Mouse (Mus musculus): ENCODE measurements around the gene Ntm. TPM values are rescaled to one million over a fixed set of nuclear protein-coding genes. Genes with fewer than 3 reads are reported as not detected.
A peak's percentile ranks its signal among the peaks of the same experiment; 100 is the strongest.

Ntm gene
- polyA plus RNA-seq, 1 experiment from 2014 or later, result 11.5 TPM

DNA sequence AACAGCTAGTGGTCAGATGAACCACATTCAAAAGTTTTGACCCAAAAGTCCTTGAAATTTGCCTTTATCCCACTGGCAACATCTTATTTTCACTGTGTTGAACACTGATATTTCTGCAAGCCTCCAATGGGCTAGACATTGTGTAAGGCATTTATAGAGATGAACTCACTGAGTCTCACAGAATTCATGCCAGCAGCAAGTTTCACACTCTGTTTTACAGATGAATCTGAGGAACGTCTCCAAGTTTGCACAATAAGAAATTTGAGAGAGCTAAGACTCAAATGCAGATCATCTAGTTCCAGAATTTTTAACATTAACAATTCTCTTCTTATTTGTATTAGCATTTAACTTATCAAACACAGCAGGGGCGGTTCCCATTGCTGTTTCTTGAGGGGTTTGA lies 203.9 kb downstream of the Ntm start:
- ATAC-seq (replicated peaks; ENCODE audit: insufficient number of reproducible peaks, low FRiP score, low TSS enrichment, low read depth) (no peak), DNase-seq (ENCODE audit: low spot score) (no peak)
- Histone ChIP-seq H3K4me1 (ENCODE audit: control insufficient read depth, insufficient read depth, low read length) (no peaks in the 10 kb centered on the region), H3K9me3 (replicated peaks; ENCODE audit: control insufficient read depth, low read length) (no peaks in the 10 kb centered on the region), H3K9ac (replicated peaks; ENCODE audit: low read length) (no peak overlapping the region), H3K27ac (replicated peaks; ENCODE audit: low read depth, low read length) (no peak overlapping the region), H3K36me3 (replicated peaks; ENCODE audit: control insufficient read depth, insufficient read depth, low read depth, low read length) (no peaks in the 10 kb centered on the region), H3K4me3 (ENCODE audit: low read depth, low read length) (no peak overlapping the region), H3K27me3 (ENCODE audit: control insufficient read depth, insufficient read depth, low read length) (no peaks in the 10 kb centered on the region), H3K4me2 (ENCODE audit: low read depth, low read length) (no peak overlapping the region)
- WGBS, result 86% methylated on average over 2 of the region's 2 CpGs

DNA sequence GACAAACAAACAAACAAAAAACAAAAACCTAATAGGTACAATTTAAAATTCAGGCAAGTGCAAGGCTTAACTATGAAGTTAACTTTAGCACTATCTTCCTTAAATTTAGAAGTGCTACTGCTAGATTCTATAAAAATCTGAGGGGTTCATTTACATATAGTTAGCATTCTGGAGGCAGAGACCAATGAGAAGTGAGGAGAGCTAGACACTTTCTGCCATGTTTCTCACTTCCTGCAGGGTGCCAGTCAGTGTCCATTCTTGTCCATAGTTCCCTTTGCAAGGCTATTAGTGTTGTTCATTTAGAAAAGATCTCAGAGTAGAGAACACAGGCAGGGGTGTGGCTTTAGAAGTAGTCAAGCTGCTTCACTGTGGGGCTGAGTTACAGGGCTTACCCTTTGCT lies 208.6 kb downstream of the Ntm start:
- H3K9me3 ChIP-seq (replicated peaks; ENCODE audit: control insufficient read depth, low read length), result no peaks in the 10 kb centered on the region
- ATAC-seq (replicated peaks; ENCODE audit: insufficient number of reproducible peaks, low FRiP score, low TSS enrichment, low read depth) (no peak), DNase-seq (ENCODE audit: low spot score) (no peak)
- no peaks in the 10 kb centered on the region for H3K36me3 ChIP-seq (replicated peaks; ENCODE audit: control insufficient read depth, insufficient read depth, low read depth, low read length)
- peaks cover 3% of the 10 kb centered on the region; the same call in 1 of the 2 replicates for H3K4me1 ChIP-seq (ENCODE audit: control insufficient read depth, insufficient read depth, low read length)
- no peak overlapping the region for H3K4me3 ChIP-seq (ENCODE audit: low read depth, low read length)
- H3K27ac ChIP-seq (replicated peaks; ENCODE audit: low read depth, low read length), result no peak overlapping the region
- H3K9ac ChIP-seq (replicated peaks; ENCODE audit: low read length), result no peak overlapping the region
- no peak overlapping the region for H3K4me2 ChIP-seq (ENCODE audit: low read depth, low read length)
- H3K27me3 ChIP-seq (ENCODE audit: control insufficient read depth, insufficient read depth, low read length), result no peaks in the 10 kb centered on the region

DNA sequence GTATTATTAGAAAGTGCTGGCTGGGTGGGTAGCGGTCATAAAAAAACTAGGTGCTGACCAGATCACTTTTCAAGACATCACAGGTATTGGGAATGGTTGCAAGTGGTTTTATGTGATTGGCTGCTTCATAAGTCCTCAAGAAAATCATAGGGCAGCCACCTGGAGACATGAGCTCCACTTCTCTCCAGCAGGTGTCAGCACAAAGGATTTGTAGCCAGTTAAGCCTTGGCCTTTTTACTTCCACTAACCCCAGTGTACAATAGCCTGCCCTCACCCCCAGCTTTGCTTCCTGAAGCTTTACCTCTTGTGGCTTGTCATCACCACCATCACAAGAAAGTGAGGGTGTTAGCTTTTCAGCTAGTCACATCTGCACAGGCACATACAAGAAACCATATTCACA lies 211.5 kb downstream of the Ntm start:
- DNase-seq (ENCODE audit: low spot score) (peak; percentile 58), ATAC-seq (replicated peaks; ENCODE audit: insufficient number of reproducible peaks, low FRiP score, low TSS enrichment, low read depth) (0 out of 2 replicates have a peak, but pooled peaks have one; percentile 34)
- Histone ChIP-seq H3K4me1 (ENCODE audit: control insufficient read depth, insufficient read depth, low read length) (peaks cover 3% of the 10 kb centered on the region; the same call in 1 of the 2 replicates), H3K4me2 (ENCODE audit: low read depth, low read length) (no peak overlapping the region), H3K9me3 (replicated peaks; ENCODE audit: control insufficient read depth, low read length) (no peaks in the 10 kb centered on the region), H3K9ac (replicated peaks; ENCODE audit: low read length) (no peak overlapping the region), H3K4me3 (ENCODE audit: low read depth, low read length) (no peak overlapping the region), H3K27me3 (ENCODE audit: control insufficient read depth, insufficient read depth, low read length) (no peaks in the 10 kb centered on the region), H3K36me3 (replicated peaks; ENCODE audit: control insufficient read depth, insufficient read depth, low read depth, low read length) (no peaks in the 10 kb centered on the region), H3K27ac (replicated peaks; ENCODE audit: low read depth, low read length) (no peak overlapping the region)
- 42% methylated on average over 1 of the region's 1 CpGs for WGBS

DNA sequence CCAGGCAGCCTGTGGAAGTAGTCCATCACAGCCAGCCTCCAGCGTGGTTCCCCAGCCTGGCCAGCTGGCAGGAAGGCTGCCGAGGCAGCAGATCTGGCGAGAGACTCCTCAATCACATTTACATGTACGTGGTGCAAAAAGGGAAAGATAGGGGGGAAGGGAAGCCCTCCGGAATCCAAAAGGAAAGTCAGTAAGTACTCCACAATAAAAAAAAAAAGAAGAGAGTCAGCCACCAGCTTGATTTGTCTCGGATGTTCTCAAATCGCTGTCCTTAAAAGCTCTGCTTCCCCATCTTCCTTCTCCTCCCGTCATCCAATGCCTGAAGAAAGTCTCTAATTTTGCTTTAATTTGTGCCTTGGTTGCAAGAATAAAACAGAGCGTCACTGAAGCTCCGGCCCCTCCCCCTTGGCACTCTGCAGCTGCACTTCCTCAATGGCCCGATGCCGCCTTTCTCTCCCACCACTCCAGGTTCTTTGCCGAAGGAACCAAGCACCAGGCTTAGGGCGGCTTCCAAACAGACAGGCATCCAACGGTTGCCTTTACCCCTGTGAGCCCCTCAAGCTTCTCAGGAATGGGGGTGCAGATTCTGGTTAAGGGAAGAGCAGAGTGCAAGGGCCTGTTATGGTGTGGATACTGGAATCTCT lies 212.4 kb downstream of the Ntm start:
- Histone ChIP-seq H3K36me3 (replicated peaks; ENCODE audit: control insufficient read depth, insufficient read depth, low read depth, low read length) (no peaks in the 10 kb centered on the region), H3K9me3 (replicated peaks; ENCODE audit: control insufficient read depth, low read length) (no peaks in the 10 kb centered on the region), H3K4me1 (ENCODE audit: control insufficient read depth, insufficient read depth, low read length) (peaks cover 3% of the 10 kb centered on the region; the same call in 1 of the 2 replicates), H3K27me3 (ENCODE audit: control insufficient read depth, insufficient read depth, low read length) (no peaks in the 10 kb centered on the region), H3K4me2 (ENCODE audit: low read depth, low read length) (peak overlapping the region; percentile 33), H3K27ac (replicated peaks; ENCODE audit: low read depth, low read length) (no peak overlapping the region), H3K9ac (replicated peaks; ENCODE audit: low read length) (peak overlapping the region; percentile 10; the same call in 1 of the 2 replicates), H3K4me3 (ENCODE audit: low read depth, low read length) (no peak overlapping the region; the same call in 1 of the 2 replicates)
- peak; percentile 30 for DNase-seq (ENCODE audit: low spot score)
- no peak for ATAC-seq (replicated peaks; ENCODE audit: insufficient number of reproducible peaks, low FRiP score, low TSS enrichment, low read depth)
- 15% methylated on average over 15 of the region's 15 CpGs for WGBS

DNA sequence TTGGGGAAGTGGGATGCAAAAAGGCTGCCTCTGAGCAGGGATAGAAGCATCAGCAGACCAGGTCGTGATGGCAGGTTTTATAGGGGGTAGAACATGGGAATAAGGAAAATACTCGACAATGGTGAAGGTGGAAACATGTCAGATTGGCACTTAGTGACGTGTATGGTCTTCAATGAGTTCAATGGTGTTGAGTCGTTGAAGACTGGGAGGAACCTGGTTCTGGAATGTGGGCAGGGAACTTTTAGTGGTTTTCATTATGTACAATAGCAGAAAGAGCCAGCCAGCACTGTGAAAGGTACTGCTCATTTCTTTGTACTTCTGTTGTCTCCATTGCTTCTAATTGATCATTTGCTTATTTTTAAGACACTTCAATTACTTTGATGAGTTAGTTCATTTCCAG lies 214.9 kb downstream of the Ntm start:
- Histone ChIP-seq H3K27ac (replicated peaks; ENCODE audit: low read depth, low read length) (no peak overlapping the region), H3K4me1 (ENCODE audit: control insufficient read depth, insufficient read depth, low read length) (peaks cover 3% of the 10 kb centered on the region; the same call in 1 of the 2 replicates), H3K9me3 (replicated peaks; ENCODE audit: control insufficient read depth, low read length) (no peaks in the 10 kb centered on the region), H3K4me3 (ENCODE audit: low read depth, low read length) (no peak overlapping the region), H3K36me3 (replicated peaks; ENCODE audit: control insufficient read depth, insufficient read depth, low read depth, low read length) (no peaks in the 10 kb centered on the region), H3K9ac (replicated peaks; ENCODE audit: low read length) (no peak overlapping the region), H3K27me3 (ENCODE audit: control insufficient read depth, insufficient read depth, low read length) (no peaks in the 10 kb centered on the region), H3K4me2 (ENCODE audit: low read depth, low read length) (no peak overlapping the region)
- 73% methylated on average over 4 of the region's 4 CpGs for WGBS
- ATAC-seq (replicated peaks; ENCODE audit: insufficient number of reproducible peaks, low FRiP score, low TSS enrichment, low read depth), result no peak
- no peak for DNase-seq (ENCODE audit: low spot score)

DNA sequence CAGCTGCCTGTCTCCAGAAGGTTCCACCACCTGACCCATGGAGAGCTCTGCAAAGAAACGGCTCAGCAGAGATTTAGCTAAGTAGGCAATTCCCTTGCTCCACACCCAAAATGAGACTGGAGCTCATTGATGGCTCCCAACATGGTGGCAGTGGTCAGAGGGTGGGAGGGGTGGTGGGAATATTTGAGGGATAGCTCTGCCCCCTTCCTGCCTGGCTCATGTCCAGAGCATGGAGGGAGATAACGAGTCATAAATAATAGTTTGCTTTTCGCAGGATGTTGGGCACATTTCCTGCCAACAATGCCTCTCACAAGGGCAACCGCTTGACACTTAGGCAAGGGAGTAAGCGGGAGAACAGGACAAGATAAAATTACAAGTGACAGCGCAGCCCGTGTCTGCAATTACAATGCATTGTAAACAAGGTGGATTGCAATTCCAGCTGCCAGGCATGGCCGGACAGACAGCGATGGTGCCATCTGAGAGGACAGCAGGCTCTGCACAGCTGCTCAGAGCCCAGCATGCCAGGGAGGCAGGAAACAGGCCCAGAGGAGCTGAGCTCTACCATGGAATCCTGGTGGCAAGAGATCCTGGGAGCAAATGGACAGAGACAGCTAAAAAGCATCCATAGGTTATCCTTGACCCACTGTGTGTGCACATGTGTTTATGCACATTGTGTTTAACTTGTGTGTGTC lies 224.0 kb downstream of the Ntm start:
- ATAC-seq (replicated peaks; ENCODE audit: insufficient number of reproducible peaks, low FRiP score, low TSS enrichment, low read depth) (no peak), DNase-seq (ENCODE audit: low spot score) (no peak)
- no peak overlapping the region for H3K27ac ChIP-seq (replicated peaks; ENCODE audit: low read depth, low read length)
- H3K4me1 ChIP-seq (ENCODE audit: control insufficient read depth, insufficient read depth, low read length), result no peaks in the 10 kb centered on the region
- no peaks in the 10 kb centered on the region for H3K27me3 ChIP-seq (ENCODE audit: control insufficient read depth, insufficient read depth, low read length)
- H3K9me3 ChIP-seq (replicated peaks; ENCODE audit: control insufficient read depth, low read length), result no peaks in the 10 kb centered on the region
- no peak overlapping the region for H3K9ac ChIP-seq (replicated peaks; ENCODE audit: low read length)
- H3K36me3 ChIP-seq (replicated peaks; ENCODE audit: control insufficient read depth, insufficient read depth, low read depth, low read length), result no peaks in the 10 kb centered on the region
- no peak overlapping the region for H3K4me2 ChIP-seq (ENCODE audit: low read depth, low read length)
- 84% methylated on average over 9 of the region's 9 CpGs for WGBS
- no peak overlapping the region for H3K4me3 ChIP-seq (ENCODE audit: low read depth, low read length)

DNA sequence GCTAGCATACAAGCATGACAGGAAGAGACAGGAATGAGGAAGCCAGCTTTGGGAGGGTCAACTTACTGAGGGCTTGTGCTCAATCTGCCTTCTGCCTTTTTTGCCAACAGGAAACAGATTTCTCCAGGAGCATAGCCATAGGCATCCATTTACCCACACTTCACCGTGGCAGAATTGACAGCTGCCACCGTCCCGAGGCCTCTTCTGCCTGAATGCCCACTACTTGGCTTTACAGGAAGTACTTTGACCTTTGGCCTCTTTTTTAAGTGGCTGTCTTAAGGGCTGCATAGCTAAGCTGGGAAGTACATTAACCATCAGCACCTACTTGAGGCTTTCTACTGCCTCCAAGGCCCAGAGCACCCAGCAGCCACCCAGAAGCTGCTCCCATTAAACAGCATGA lies 226.9 kb downstream of the Ntm start:
- H3K36me3 ChIP-seq (replicated peaks; ENCODE audit: control insufficient read depth, insufficient read depth, low read depth, low read length), result no peaks in the 10 kb centered on the region
- H3K27ac ChIP-seq (replicated peaks; ENCODE audit: low read depth, low read length), result no peak overlapping the region
- DNase-seq (ENCODE audit: low spot score) (no peak), ATAC-seq (replicated peaks; ENCODE audit: insufficient number of reproducible peaks, low FRiP score, low TSS enrichment, low read depth) (no peak)
- H3K4me3 ChIP-seq (ENCODE audit: low read depth, low read length), result no peak overlapping the region
- no peaks in the 10 kb centered on the region for H3K9me3 ChIP-seq (replicated peaks; ENCODE audit: control insufficient read depth, low read length)
- H3K9ac ChIP-seq (replicated peaks; ENCODE audit: low read length), result no peak overlapping the region
- no peak overlapping the region for H3K4me2 ChIP-seq (ENCODE audit: low read depth, low read length)
- H3K4me1 ChIP-seq (ENCODE audit: control insufficient read depth, insufficient read depth, low read length), result no peaks in the 10 kb centered on the region
- no peaks in the 10 kb centered on the region for H3K27me3 ChIP-seq (ENCODE audit: control insufficient read depth, insufficient read depth, low read length)
- WGBS, result 14% methylated on average over 3 of the region's 3 CpGs

DNA sequence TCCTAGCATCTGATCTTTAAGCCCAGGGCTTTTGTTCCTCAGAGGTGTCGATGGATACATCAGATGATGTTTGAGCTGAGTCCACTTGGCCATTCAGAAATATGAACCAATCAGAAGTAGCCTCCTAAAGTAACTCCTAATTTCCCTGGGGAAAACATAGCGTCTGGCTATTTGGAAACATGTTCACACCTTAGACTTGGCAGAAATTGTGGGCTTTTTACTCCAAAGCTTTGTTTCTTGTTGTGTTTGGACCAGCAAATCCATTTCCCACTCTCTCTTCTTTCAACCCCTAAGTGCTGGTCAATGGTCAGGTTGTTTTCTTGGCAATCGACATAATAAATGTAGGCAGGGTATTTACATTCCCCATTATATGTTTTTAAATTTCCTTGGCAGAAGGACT lies 230.0 kb downstream of the Ntm start:
- 69% methylated on average over 3 of the region's 3 CpGs for WGBS
- Histone ChIP-seq H3K9ac (replicated peaks; ENCODE audit: low read length) (no peak overlapping the region), H3K4me3 (ENCODE audit: low read depth, low read length) (no peak overlapping the region), H3K36me3 (replicated peaks; ENCODE audit: control insufficient read depth, insufficient read depth, low read depth, low read length) (no peaks in the 10 kb centered on the region), H3K27me3 (ENCODE audit: control insufficient read depth, insufficient read depth, low read length) (no peaks in the 10 kb centered on the region), H3K4me2 (ENCODE audit: low read depth, low read length) (no peak overlapping the region), H3K4me1 (ENCODE audit: control insufficient read depth, insufficient read depth, low read length) (no peaks in the 10 kb centered on the region), H3K27ac (replicated peaks; ENCODE audit: low read depth, low read length) (no peak overlapping the region), H3K9me3 (replicated peaks; ENCODE audit: control insufficient read depth, low read length) (no peaks in the 10 kb centered on the region)
- DNase-seq (ENCODE audit: low spot score) (no peak), ATAC-seq (replicated peaks; ENCODE audit: insufficient number of reproducible peaks, low FRiP score, low TSS enrichment, low read depth) (no peak)
